Mouse (Mus musculus) brain, embryonic 14.5 days (tissue): ENCODE data around the gene Emc8.

Experiments
- CTCF ChIP-seq: fragments of 200-500 bp; IDR thresholded peaks from 2 replicates; pipeline ENCODE4 v1.5.1; 2012; ENCODE audit warnings: inconsistent platforms, mild to moderate bottlenecking, moderate library complexity, borderline replicate concordance; ENCODE audit not compliant: insufficient read depth, insufficient read length; ENCODE audit errors: extremely low read depth
- POLR2A ChIP-seq: fragments of 200-500 bp; IDR thresholded peaks from 2 replicates; pipeline ENCODE4 v1.6.1; 2012; ENCODE audit warnings: mild to moderate bottlenecking, inconsistent platforms, borderline replicate concordance; ENCODE audit not compliant: poor library complexity, insufficient read depth, insufficient read length, severe bottlenecking; ENCODE audit errors: extremely low read depth

- TF ChIP-seq CTCF, result no peak
- no peak for TF ChIP-seq POLR2A
Observed at GRCm38 (mm10) chr8:120715996-120716680, 47.8 kb upstream of the Emc8 start.
